Mouse (Mus musculus): ENCODE results near the gene Mpp3. TPM values are rescaled to one million over a fixed set of nuclear protein-coding genes. Genes with fewer than 3 reads are reported as not detected.
A peak's percentile ranks its signal among the peaks of the same experiment; 100 is the strongest.
"Not testable (repeated sequence)": the region's sequence is repeated elsewhere in the genome, so short reads cannot be mapped to it uniquely, and the experiment has no call there.

Mpp3 gene
- total and polyA plus RNA-seq, 2 experiments from 2014 or later = 2.2 to 8.0 TPM

- Histone ChIP-seq H3K4me2 (ENCODE audit: low read depth, low read length) (no peak overlapping the region), H3K27me3 (ENCODE audit: control insufficient read depth, insufficient read depth, low read length) (no peaks in the 10 kb centered on the region), H3K9ac (replicated peaks; ENCODE audit: low read depth, low read length) (no peak overlapping the region), H3K4me3 (ENCODE audit: low read depth, low read length) (no peak overlapping the region), H3K9me3 (replicated peaks; ENCODE audit: control insufficient read depth, low read length) (no peaks in the 10 kb centered on the region), H3K4me1 (ENCODE audit: control insufficient read depth, insufficient read depth) (no peaks in the 10 kb centered on the region), H3K36me3 (replicated peaks; ENCODE audit: control insufficient read depth, insufficient read depth, low read length) (no peaks in the 10 kb centered on the region), H3K27ac (ENCODE audit: low read depth) (no peak overlapping the region)
- ATAC-seq (ENCODE audit: insufficient read depth, low read depth) (no peak), DNase-seq (ENCODE audit: low spot score) (no peak)
- no peak for TF ChIP-seq CTCF (IDR thresholded peaks at IDR 0.05; ENCODE audit: low read depth)
- no peak for TF ChIP-seq EP300 (IDR thresholded peaks at IDR 0.05; ENCODE audit: low read depth)
- 92% methylated on average over 7 of the region's 7 CpGs for WGBS
Measured at GRCm38 (mm10) chr11:101992411-101992810, 35.9 kb downstream of the Mpp3 start.

GRCm38 (mm10) chr11:101991813-101992212 lies 36.4 kb downstream of the Mpp3 start:
- Histone ChIP-seq H3K36me3 (replicated peaks; ENCODE audit: control insufficient read depth, insufficient read depth, low read length) (no peaks in the 10 kb centered on the region), H3K4me3 (ENCODE audit: low read depth, low read length) (no peak overlapping the region), H3K27me3 (ENCODE audit: control insufficient read depth, insufficient read depth, low read length) (no peaks in the 10 kb centered on the region), H3K27ac (ENCODE audit: low read depth) (no peak overlapping the region), H3K9ac (replicated peaks; ENCODE audit: low read depth, low read length) (no peak overlapping the region), H3K4me1 (ENCODE audit: control insufficient read depth, insufficient read depth) (no peaks in the 10 kb centered on the region), H3K4me2 (ENCODE audit: low read depth, low read length) (no peak overlapping the region), H3K9me3 (replicated peaks; ENCODE audit: control insufficient read depth, low read length) (no peaks in the 10 kb centered on the region)
- WGBS = 71% methylated on average over 3 of the region's 3 CpGs
- TF ChIP-seq CTCF (IDR thresholded peaks at IDR 0.05; ENCODE audit: low read depth) (no peak), EP300 (IDR thresholded peaks at IDR 0.05; ENCODE audit: low read depth) (no peak)
- no peak for ATAC-seq (ENCODE audit: insufficient read depth, low read depth)
- no peak for DNase-seq (ENCODE audit: low spot score)

GRCm38 (mm10) chr11:101990244-101990643 lies 38.0 kb downstream of the Mpp3 start:
- WGBS = 82% methylated on average over 3 of the region's 3 CpGs
- Histone ChIP-seq H3K27me3 (ENCODE audit: control insufficient read depth, insufficient read depth, low read length) (no peaks in the 10 kb centered on the region), H3K36me3 (replicated peaks; ENCODE audit: control insufficient read depth, insufficient read depth, low read length) (no peaks in the 10 kb centered on the region), H3K4me2 (ENCODE audit: low read depth, low read length) (no peak overlapping the region), H3K9me3 (replicated peaks; ENCODE audit: control insufficient read depth, low read length) (no peaks in the 10 kb centered on the region), H3K27ac (ENCODE audit: low read depth) (no peak overlapping the region), H3K4me1 (ENCODE audit: control insufficient read depth, insufficient read depth) (no peaks in the 10 kb centered on the region), H3K4me3 (ENCODE audit: low read depth, low read length) (no peak overlapping the region), H3K9ac (replicated peaks; ENCODE audit: low read depth, low read length) (no peak overlapping the region)
- ATAC-seq (ENCODE audit: insufficient read depth, low read depth) = no peak
- no peak for TF ChIP-seq CTCF (IDR thresholded peaks at IDR 0.05; ENCODE audit: low read depth)
- TF ChIP-seq EP300 (IDR thresholded peaks at IDR 0.05; ENCODE audit: low read depth) = no peak
- no peak for DNase-seq (ENCODE audit: low spot score)

- Histone ChIP-seq H3K36me3 (replicated peaks; ENCODE audit: control insufficient read depth, insufficient read depth, low read length) (no peaks in the 10 kb centered on the region), H3K27me3 (ENCODE audit: control insufficient read depth, insufficient read depth, low read length) (no peaks in the 10 kb centered on the region), H3K4me3 (ENCODE audit: low read depth, low read length) (no peak within 1 kb of the TSS), H3K4me2 (ENCODE audit: low read depth, low read length) (peak within 1 kb of the TSS; percentile 7; the same call in 1 of the 2 replicates), H3K27ac (ENCODE audit: low read depth) (0 out of 2 replicates have a peak within 1 kb of the TSS, but pooled peaks have one; percentile 13), H3K4me1 (ENCODE audit: control insufficient read depth, insufficient read depth) (peaks cover 12% of the 10 kb centered on the region; the same call in 1 of the 2 replicates), H3K9ac (replicated peaks; ENCODE audit: low read depth, low read length) (no peak within 1 kb of the TSS), H3K9me3 (replicated peaks; ENCODE audit: control insufficient read depth, low read length) (no peaks in the 10 kb centered on the region)
- no peak for TF ChIP-seq CTCF (IDR thresholded peaks at IDR 0.05; ENCODE audit: low read depth)
- TF ChIP-seq EP300 (IDR thresholded peaks at IDR 0.05; ENCODE audit: low read depth) = no peak
- ATAC-seq (ENCODE audit: insufficient read depth, low read depth) = no peak
- 74% methylated on average over 3 of the region's 3 CpGs for WGBS
- no peak for DNase-seq (ENCODE audit: low spot score)
Measured at GRCm38 (mm10) chr11:101986913-101987312, 41.3 kb downstream of the Mpp3 start, which contains the start of gene Dusp3. Dusp3 (minus strand) TSS chr11:101987013.

GRCm38 (mm10) chr11:101985990-101986389 lies 42.3 kb downstream of the Mpp3 start:
- peaks cover 9% of the 10 kb centered on the region for H3K36me3 ChIP-seq (replicated peaks; ENCODE audit: control insufficient read depth, insufficient read depth, low read length)
- H3K4me2 ChIP-seq (ENCODE audit: low read depth, low read length) = no peak overlapping the region; the same call in 1 of the 2 replicates
- H3K9me3 ChIP-seq (replicated peaks; ENCODE audit: control insufficient read depth, low read length) = no peaks in the 10 kb centered on the region
- WGBS = 6% methylated on average over 10 of the region's 10 CpGs
- peaks cover 14% of the 10 kb centered on the region; the same call in 1 of the 2 replicates for H3K4me1 ChIP-seq (ENCODE audit: control insufficient read depth, insufficient read depth)
- H3K27me3 ChIP-seq (ENCODE audit: control insufficient read depth, insufficient read depth, low read length) = no peaks in the 10 kb centered on the region
- H3K27ac ChIP-seq (ENCODE audit: low read depth) = no peak overlapping the region
- DNase-seq (ENCODE audit: low spot score) (peak; percentile 85), ATAC-seq (ENCODE audit: insufficient read depth, low read depth) (no peak)
- TF ChIP-seq EP300 (IDR thresholded peaks at IDR 0.05; ENCODE audit: low read depth) (no peak), CTCF (IDR thresholded peaks at IDR 0.05; ENCODE audit: low read depth) (peak; percentile 94)
- no peak overlapping the region for H3K4me3 ChIP-seq (ENCODE audit: low read depth, low read length)
- no peak overlapping the region for H3K9ac ChIP-seq (replicated peaks; ENCODE audit: low read depth, low read length)

GRCm38 (mm10) chr11:101985450-101985849 lies 42.8 kb downstream of the Mpp3 start:
- H3K27me3 ChIP-seq (ENCODE audit: control insufficient read depth, insufficient read depth, low read length); H3K4me3 ChIP-seq (ENCODE audit: low read depth, low read length); ATAC-seq (ENCODE audit: insufficient read depth, low read depth); H3K4me2 ChIP-seq (ENCODE audit: low read depth, low read length); H3K9me3 ChIP-seq (replicated peaks; ENCODE audit: control insufficient read depth, low read length); DNase-seq (ENCODE audit: low spot score): not testable (repeated sequence)
- 0 out of 2 replicates have a peak overlapping the region, but pooled peaks have one; percentile 84 for H3K9ac ChIP-seq (replicated peaks; ENCODE audit: low read depth, low read length)
- peaks cover 14% of the 10 kb centered on the region for H3K36me3 ChIP-seq (replicated peaks; ENCODE audit: control insufficient read depth, insufficient read depth, low read length)
- H3K4me1 ChIP-seq (ENCODE audit: control insufficient read depth, insufficient read depth) = peaks cover 14% of the 10 kb centered on the region; the same call in 1 of the 2 replicates
- WGBS = 55% methylated on average over 6 of the region's 6 CpGs
- peak overlapping the region; percentile 98; the same call in 1 of the 2 replicates for H3K27ac ChIP-seq (ENCODE audit: low read depth)
